Comparison of ENCODE assay signal across 8 mouse cellular contexts in the genomic region with DNA sequence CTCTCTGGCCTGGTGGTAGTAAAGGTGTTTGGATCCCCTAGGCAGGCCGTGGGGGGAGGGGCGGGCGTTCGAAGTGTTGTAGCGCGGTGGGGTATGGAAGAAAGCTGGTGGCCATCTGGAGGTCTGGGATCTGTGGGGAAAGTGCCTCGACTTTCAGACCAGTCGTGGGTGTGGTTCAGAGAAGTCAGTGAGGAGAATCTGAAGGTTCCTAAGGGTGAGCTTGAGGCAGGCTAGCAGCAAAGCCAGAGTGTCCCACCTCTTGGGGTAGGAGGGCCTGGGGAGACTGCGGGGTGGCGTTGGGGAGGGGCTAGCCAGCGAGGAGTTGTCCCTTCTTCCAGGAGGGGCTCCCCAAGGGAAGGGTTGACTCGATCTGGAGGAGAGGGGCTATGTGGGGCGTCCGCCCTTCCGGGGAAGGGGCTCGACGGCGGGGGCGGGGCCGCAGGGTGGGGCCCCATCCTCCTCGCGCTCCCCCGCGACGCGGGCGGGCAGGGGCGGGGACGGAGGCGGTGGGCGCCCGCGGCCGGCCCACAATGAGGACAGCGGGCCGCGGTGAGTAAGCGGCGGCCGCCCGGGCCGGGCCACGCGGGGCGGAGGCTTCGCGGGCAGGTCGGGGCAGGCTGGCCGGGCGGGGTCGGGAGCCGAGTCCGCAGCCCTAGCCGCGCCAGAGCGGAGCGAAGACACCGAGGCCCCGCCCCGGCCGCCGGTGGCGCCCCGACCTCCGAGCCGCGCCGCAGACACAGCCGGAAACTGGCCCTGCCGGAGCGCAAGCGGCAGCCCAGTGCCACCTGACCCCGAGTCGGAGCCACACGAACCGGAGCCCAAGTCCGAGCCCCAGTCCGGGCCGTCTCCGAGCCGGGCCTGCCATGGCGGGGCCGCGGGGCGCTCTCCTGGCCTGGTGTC. TPM values are rescaled to one million over a fixed set of nuclear protein-coding genes. Genes with fewer than 3 reads are reported as not detected.
DNase-seq lines count a peak whose midpoint lies in the region; ATAC-seq lines count a peak whose summit lies in the region.

A gene (plus strand): TSS at position 478 of the 900 bp plus-strand sequence.

- peak within 1 kb of the TSS; percentile 72 for H3K27ac ChIP-seq in hindbrain, embryonic 11.5 days (ENCODE audit: low read depth, low read length)

- no peaks in the 10 kb centered on the region for H3K9me3 ChIP-seq in hindbrain, embryonic 11.5 days (ENCODE audit: control insufficient read depth, low read length)

- ATAC-seq in frontal cortex, adult (ENCODE audit: low TSS enrichment), result peak; percentile 54
- ATAC-seq in hindbrain, embryonic 11.5 days (ENCODE audit: low FRiP score), result peak; percentile 83

- H3K27me3 ChIP-seq in hindbrain, embryonic 11.5 days (ENCODE audit: control insufficient read depth, insufficient read depth, low read length), result peaks cover 3% of the 10 kb centered on the region; the same call in 1 of the 2 replicates

- H3K4me1 ChIP-seq in hindbrain, embryonic 11.5 days (replicated peaks; ENCODE audit: control insufficient read depth, insufficient read depth, low read length), result peaks cover 5% of the 10 kb centered on the region; the same call in 1 of the 2 replicates

- peak within 1 kb of the TSS; percentile 75 for H3K4me3 ChIP-seq in hindbrain, embryonic 11.5 days (ENCODE audit: low read depth, low read length)

- peak within 1 kb of the TSS; percentile 93 for H3K4me2 ChIP-seq in hindbrain, embryonic 11.5 days (replicated peaks; ENCODE audit: low read depth, low read length)

- peak; percentile 54 for DNase-seq in MEL-GATA-1-ER (ENCODE audit: extremely low read depth, low read depth)
- peak; percentile 81 to 86 for DNase-seq in cerebellum, adult 18-20 months
- peak; percentile 76 for DNase-seq in hindbrain, embryonic 11.5 days (ENCODE audit: low spot score)
- DNase-seq in layer of hippocampus, postnatal 10 days (ENCODE audit: low spot score in 2 of 2), result peak; percentile 47 to 65
- peak; percentile 78 for DNase-seq in lung, postnatal 14 days
- DNase-seq in retina, postnatal 1 day, result peak; percentile 68
- DNase-seq in urinary bladder, postnatal 14 days (ENCODE audit: low spot score), result peak; percentile 88

- H3K36me3 ChIP-seq in hindbrain, embryonic 11.5 days (ENCODE audit: control insufficient read depth, insufficient read depth, low read length), result no peaks in the 10 kb centered on the region

- peak within 1 kb of the TSS; percentile 88 for H3K9ac ChIP-seq in hindbrain, embryonic 11.5 days (ENCODE audit: low read depth, low read length)

- WGBS in hindbrain, embryonic 11.5 days, result 1% methylated on average over 45 of the region's 85 CpGs

RNA-seq across cellular contexts. Expression of the gene that starts here (rescaled TPM):
- polyA plus RNA-seq in hindbrain, embryonic 11.5 days (2014; fragmentation: Nextera tagmentation; extraction: Ambion mirVana), result 5.3 and 7.2 TPM in 2 replicates
- 10 to 100 TPM; 30.4 to 33.0 TPM for total RNA-seq in layer of hippocampus, postnatal 10 days (2021)

Comparison
In these comparisons a context has a peak if more than half of its experiments do, and no peak if none do; other contexts are left out.
1. Peak in every context shown above with its lines: DNase-seq, ATAC-seq, H3K4me3 ChIP-seq and H3K27ac ChIP-seq.